Mouse (Mus musculus): ENCODE data around the gene Lmbr1l. TPM values are rescaled to one million over a fixed set of nuclear protein-coding genes. Genes with fewer than 3 reads are reported as not detected.

Lmbr1l gene
- polyA plus RNA-seq, 1 experiment, result 404 TPM

DNA sequence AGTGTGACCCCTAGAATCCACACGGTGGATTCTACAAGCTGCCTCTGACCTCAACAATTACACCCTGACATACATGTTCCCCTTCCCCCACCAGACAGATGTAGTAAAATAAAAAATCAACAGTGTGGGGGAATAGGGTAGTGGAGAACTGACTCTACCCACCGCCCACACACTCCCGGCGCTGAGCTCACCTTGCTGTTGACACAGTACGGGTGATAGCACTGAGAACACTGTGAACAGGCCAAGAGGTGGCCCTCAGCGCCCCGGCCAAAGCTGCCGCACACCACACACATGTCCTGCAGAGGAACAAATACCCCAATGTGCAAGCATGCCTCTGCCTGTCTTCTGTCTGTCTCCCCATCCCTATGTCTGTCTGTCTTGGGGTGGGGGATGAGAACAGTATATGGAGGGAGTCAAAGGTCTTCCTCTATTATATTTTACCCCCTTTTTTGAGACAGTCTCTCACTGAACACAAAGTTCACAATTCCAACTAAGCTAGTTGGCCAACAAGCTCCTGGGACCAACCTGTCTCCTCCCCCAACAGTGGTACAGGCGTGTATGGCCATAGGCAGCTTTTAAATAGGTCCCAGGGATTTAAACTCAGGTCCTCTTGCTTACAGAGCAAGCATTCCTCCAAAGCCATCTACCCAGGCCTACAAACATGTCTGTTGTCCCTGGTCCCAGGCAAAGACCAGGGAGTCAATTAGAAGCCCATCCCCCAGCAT, 58.5 kb downstream of the Lmbr1l start:
- H3K27ac ChIP-seq (ENCODE audit: control insufficient read depth, insufficient read depth, low read length), result no peak overlapping the region
- 96% methylated on average over 9 of the region's 9 CpGs for WGBS
- no peaks in the 10 kb centered on the region for H3K27me3 ChIP-seq (ENCODE audit: control insufficient read depth, insufficient read depth, low read length)
- peaks cover 96% of the 10 kb centered on the region for H3K36me3 ChIP-seq (ENCODE audit: control insufficient read depth, insufficient read depth, low read length)
- no peaks in the 10 kb centered on the region for H3K4me1 ChIP-seq (replicated peaks; ENCODE audit: control insufficient read depth, insufficient read depth, low read length)
- H3K4me3 ChIP-seq (ENCODE audit: control insufficient read depth, insufficient read depth, low read length), result no peak overlapping the region
- DNase-seq, result no peak
- TF ChIP-seq CTCF (IDR thresholded peaks at IDR 0.05; ENCODE audit: borderline replicate concordance, control insufficient read depth, extremely low read depth, insufficient read depth, low read length, poor library complexity) (no peak), POLR2A (IDR thresholded peaks at IDR 0.05; ENCODE audit: control insufficient read depth, extremely low read depth, insufficient read depth, low read length, poor library complexity) (no peak)

DNA sequence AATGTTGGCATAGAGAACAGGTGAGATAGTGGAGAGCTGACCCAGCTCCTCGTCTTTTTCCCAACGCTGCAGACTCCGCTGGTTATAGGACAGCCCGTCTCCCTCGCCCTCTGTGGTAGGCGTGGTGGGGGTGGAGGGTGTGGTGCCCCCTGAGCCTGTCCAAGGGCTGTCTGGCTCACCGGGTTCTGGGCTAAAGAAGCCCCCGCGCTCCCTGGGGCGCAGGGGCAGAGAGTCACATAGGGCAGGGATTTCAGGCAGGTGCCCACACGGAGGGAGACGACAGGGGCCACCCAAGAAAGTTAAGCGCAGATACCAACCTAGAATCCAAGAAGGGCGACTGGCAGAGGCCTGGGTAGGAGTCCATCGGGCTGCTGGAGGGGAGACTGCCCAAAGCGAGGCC, 63.8 kb downstream of the Lmbr1l start:
- Histone ChIP-seq H3K27ac (ENCODE audit: control insufficient read depth, insufficient read depth, low read length) (no peak overlapping the region), H3K4me1 (replicated peaks; ENCODE audit: control insufficient read depth, insufficient read depth, low read length) (no peaks in the 10 kb centered on the region), H3K36me3 (ENCODE audit: control insufficient read depth, insufficient read depth, low read length) (peaks cover 96% of the 10 kb centered on the region), H3K4me3 (ENCODE audit: control insufficient read depth, insufficient read depth, low read length) (no peak overlapping the region), H3K27me3 (ENCODE audit: control insufficient read depth, insufficient read depth, low read length) (no peaks in the 10 kb centered on the region)
- DNase-seq, result no peak
- TF ChIP-seq CTCF (IDR thresholded peaks at IDR 0.05; ENCODE audit: borderline replicate concordance, control insufficient read depth, extremely low read depth, insufficient read depth, low read length, poor library complexity) (no peak), POLR2A (IDR thresholded peaks at IDR 0.05; ENCODE audit: control insufficient read depth, extremely low read depth, insufficient read depth, low read length, poor library complexity) (no peak)
- 97% methylated on average over 16 of the region's 16 CpGs for WGBS

Other genes starting within 250 kb of the Lmbr1l start
- 2.6 and 2.8 TPM in 2 replicates for gene Rnd1, start 240.8 kb downstream of the Lmbr1l start, polyA plus RNA-seq (2012; rRNA removed)
- 0.04 and 0.09 TPM in 2 replicates for gene Ccdc65, start 210.0 kb downstream of the Lmbr1l start, polyA plus RNA-seq (2012; rRNA removed)
- gene Fkbp11, start 190.0 kb downstream of the Lmbr1l start, polyA plus RNA-seq (2012; rRNA removed), result 2.1 and 3.1 TPM in 2 replicates
- 165 and 182 TPM in 2 replicates for gene Arf3, start 155.0 kb downstream of the Lmbr1l start, polyA plus RNA-seq (2012; rRNA removed)
- gene Wnt10b, start 140.1 kb downstream of the Lmbr1l start, polyA plus RNA-seq (2012; rRNA removed), result 3.4 and 3.9 TPM in 2 replicates
- 0.07 and 0.22 TPM in 2 replicates for gene Wnt1, start 128.4 kb downstream of the Lmbr1l start, polyA plus RNA-seq (2012; rRNA removed)
- 0.26 and 0.65 TPM in 2 replicates for gene Ddn, start 108.7 kb downstream of the Lmbr1l start, polyA plus RNA-seq (2012; rRNA removed)
- gene Prkag1, start 86.7 kb downstream of the Lmbr1l start, polyA plus RNA-seq (2012; rRNA removed), result 90.7 and 105 TPM in 2 replicates
- 69.1 and 93.4 TPM in 2 replicates for gene Kmt2d, start 47.0 kb downstream of the Lmbr1l start, polyA plus RNA-seq (2012; rRNA removed)
- gene Rhebl1, start 23.7 kb downstream of the Lmbr1l start, polyA plus RNA-seq (2012; rRNA removed), result 8.0 and 9.8 TPM in 2 replicates
- 1.1 and 2.6 TPM in 2 replicates for gene Dhh, start 19.7 kb downstream of the Lmbr1l start, polyA plus RNA-seq (2012; rRNA removed)
- 3,866 and 5,106 TPM in 2 replicates for gene Tuba1b, start 16.3 kb upstream of the Lmbr1l start, polyA plus RNA-seq (2012; rRNA removed)
- 82.1 and 153 TPM in 2 replicates for gene Gm49450, start 35.3 kb upstream of the Lmbr1l start, polyA plus RNA-seq (2012; rRNA removed)
- gene Tuba1a, start 35.5 kb upstream of the Lmbr1l start, polyA plus RNA-seq (2012; rRNA removed), result 373 and 432 TPM in 2 replicates
- 294 and 330 TPM in 2 replicates for gene Tuba1c, start 111.7 kb upstream of the Lmbr1l start, polyA plus RNA-seq (2012; rRNA removed)
- gene Prph, start 136.9 kb upstream of the Lmbr1l start, polyA plus RNA-seq (2012; rRNA removed), result 1.9 and 2.3 TPM in 2 replicates
- 40.8 and 57.0 TPM in 2 replicates for gene Troap, start 156.3 kb upstream of the Lmbr1l start, polyA plus RNA-seq (2012; rRNA removed)
- 0.08 and 0.27 TPM in 2 replicates for gene C1ql4, start 169.6 kb upstream of the Lmbr1l start, polyA plus RNA-seq (2012; rRNA removed)
- 0.39 and 0.46 TPM in 2 replicates for gene Dnajc22, start 174.9 kb upstream of the Lmbr1l start, polyA plus RNA-seq (2012; rRNA removed)
- 11.8 and 12.2 TPM in 2 replicates for gene Spats2, start 207.7 kb upstream of the Lmbr1l start, polyA plus RNA-seq (2012; rRNA removed)